Mouse (Mus musculus): Measurements from ENCODE around the gene Pakap. TPM values are rescaled to one million over a fixed set of nuclear protein-coding genes. Genes with fewer than 3 reads are reported as not detected.

Gene Pakap
- polyA plus RNA-seq, 1 experiment, result not detected

- Histone ChIP-seq H3K4me3 (ENCODE audit: insufficient read depth, low read depth, low read length) (no peak overlapping the region), H3K27ac (ENCODE audit: insufficient read depth, low read depth, low read length) (no peak overlapping the region), H3K4me1 (ENCODE audit: control insufficient read depth, insufficient read depth, low read length) (peaks cover 6% of the 10 kb centered on the region; the same call in 1 of the 2 replicates)
- 37% methylated on average over 1 of the region's 1 CpGs for WGBS
- TF ChIP-seq POLR2A (IDR thresholded peaks at IDR 0.05; ENCODE audit: insufficient read depth, low read depth, low read length), result no peak
- TF ChIP-seq CTCF (IDR thresholded peaks at IDR 0.05; ENCODE audit: insufficient read depth, low read depth, low read length), result no peak
Measured at GRCm38 (mm10) chr4:57764392-57764791, 196.4 kb downstream of the Pakap start.

GRCm38 (mm10) chr4:57764926-57765325 is 196.9 kb downstream of the Pakap start:
- Histone ChIP-seq H3K4me1 (ENCODE audit: control insufficient read depth, insufficient read depth, low read length) (peaks cover 6% of the 10 kb centered on the region; the same call in 1 of the 2 replicates), H3K27ac (ENCODE audit: insufficient read depth, low read depth, low read length) (no peak overlapping the region), H3K4me3 (ENCODE audit: insufficient read depth, low read depth, low read length) (no peak overlapping the region)
- TF ChIP-seq POLR2A (IDR thresholded peaks at IDR 0.05; ENCODE audit: insufficient read depth, low read depth, low read length) (no peak), CTCF (IDR thresholded peaks at IDR 0.05; ENCODE audit: insufficient read depth, low read depth, low read length) (no peak)
- WGBS, result 78% methylated on average over 1 of the region's 1 CpGs

- TF ChIP-seq POLR2A (IDR thresholded peaks at IDR 0.05; ENCODE audit: insufficient read depth, low read depth, low read length) (no peak), CTCF (IDR thresholded peaks at IDR 0.05; ENCODE audit: insufficient read depth, low read depth, low read length) (no peak)
- no peak overlapping the region for H3K27ac ChIP-seq (ENCODE audit: insufficient read depth, low read depth, low read length)
- H3K4me3 ChIP-seq (ENCODE audit: insufficient read depth, low read depth, low read length), result no peak overlapping the region
- H3K4me1 ChIP-seq (ENCODE audit: control insufficient read depth, insufficient read depth, low read length), result peaks cover 8% of the 10 kb centered on the region
- 56% methylated on average over 4 of the region's 4 CpGs for WGBS
Measured at GRCm38 (mm10) chr4:57765806-57766205, 197.8 kb downstream of the Pakap start.

- peaks cover 8% of the 10 kb centered on the region for H3K4me1 ChIP-seq (ENCODE audit: control insufficient read depth, insufficient read depth, low read length)
- TF ChIP-seq CTCF (IDR thresholded peaks at IDR 0.05; ENCODE audit: insufficient read depth, low read depth, low read length) (no peak), POLR2A (IDR thresholded peaks at IDR 0.05; ENCODE audit: insufficient read depth, low read depth, low read length) (no peak)
- 91% methylated on average over 3 of the region's 3 CpGs for WGBS
- H3K4me3 ChIP-seq (ENCODE audit: insufficient read depth, low read depth, low read length), result no peak overlapping the region
- H3K27ac ChIP-seq (ENCODE audit: insufficient read depth, low read depth, low read length), result no peak overlapping the region
Measured at GRCm38 (mm10) chr4:57769007-57769406, 201.0 kb downstream of the Pakap start.

GRCm38 (mm10) chr4:57770185-57770823 is 202.3 kb downstream of the Pakap start:
- no peak overlapping the region for H3K27ac ChIP-seq (ENCODE audit: insufficient read depth, low read depth, low read length)
- TF ChIP-seq POLR2A (IDR thresholded peaks at IDR 0.05; ENCODE audit: insufficient read depth, low read depth, low read length), result no peak
- WGBS, result 85% methylated on average over 4 of the region's 4 CpGs
- H3K4me3 ChIP-seq (ENCODE audit: insufficient read depth, low read depth, low read length), result no peak overlapping the region
- H3K4me1 ChIP-seq (ENCODE audit: control insufficient read depth, insufficient read depth, low read length), result peaks cover 6% of the 10 kb centered on the region

GRCm38 (mm10) chr4:57771558-57772219 is 203.7 kb downstream of the Pakap start:
- Histone ChIP-seq H3K4me3 (ENCODE audit: insufficient read depth, low read depth, low read length) (no peak overlapping the region), H3K27ac (ENCODE audit: insufficient read depth, low read depth, low read length) (no peak overlapping the region), H3K4me1 (ENCODE audit: control insufficient read depth, insufficient read depth, low read length) (peaks cover 6% of the 10 kb centered on the region)
- no peak for TF ChIP-seq POLR2A (IDR thresholded peaks at IDR 0.05; ENCODE audit: insufficient read depth, low read depth, low read length)
- TF ChIP-seq CTCF (IDR thresholded peaks at IDR 0.05; ENCODE audit: insufficient read depth, low read depth, low read length), result no peak
- 95% methylated on average over 2 of the region's 2 CpGs for WGBS

GRCm38 (mm10) chr4:57772851-57773510 is 205.0 kb downstream of the Pakap start:
- Histone ChIP-seq H3K4me1 (ENCODE audit: control insufficient read depth, insufficient read depth, low read length) (peaks cover 6% of the 10 kb centered on the region), H3K27ac (ENCODE audit: insufficient read depth, low read depth, low read length) (no peak overlapping the region), H3K4me3 (ENCODE audit: insufficient read depth, low read depth, low read length) (no peak overlapping the region)
- TF ChIP-seq CTCF (IDR thresholded peaks at IDR 0.05; ENCODE audit: insufficient read depth, low read depth, low read length) (no peak), POLR2A (IDR thresholded peaks at IDR 0.05; ENCODE audit: insufficient read depth, low read depth, low read length) (no peak)
- 39% methylated on average over 11 of the region's 11 CpGs for WGBS

- TF ChIP-seq CTCF (IDR thresholded peaks at IDR 0.05; ENCODE audit: insufficient read depth, low read depth, low read length) (no peak), POLR2A (IDR thresholded peaks at IDR 0.05; ENCODE audit: insufficient read depth, low read depth, low read length) (no peak)
- WGBS, result 79% methylated on average over 4 of the region's 4 CpGs
- H3K4me3 ChIP-seq (ENCODE audit: insufficient read depth, low read depth, low read length), result no peak overlapping the region
Measured at GRCm38 (mm10) chr4:57774517-57774916, 206.5 kb downstream of the Pakap start.

GRCm38 (mm10) chr4:57775582-57775981 is 207.6 kb downstream of the Pakap start:
- Histone ChIP-seq H3K4me1 (ENCODE audit: control insufficient read depth, insufficient read depth, low read length) (peaks cover 3% of the 10 kb centered on the region; the same call in 1 of the 2 replicates), H3K4me3 (ENCODE audit: insufficient read depth, low read depth, low read length) (no peak overlapping the region), H3K27ac (ENCODE audit: insufficient read depth, low read depth, low read length) (no peak overlapping the region)
- no peak for TF ChIP-seq POLR2A (IDR thresholded peaks at IDR 0.05; ENCODE audit: insufficient read depth, low read depth, low read length)
- no peak for TF ChIP-seq CTCF (IDR thresholded peaks at IDR 0.05; ENCODE audit: insufficient read depth, low read depth, low read length)

More at GRCm38 (mm10) chr4:57774517-57774916, 206.5 kb downstream of the Pakap start:
- peaks cover 6% of the 10 kb centered on the region for H3K4me1 ChIP-seq (ENCODE audit: control insufficient read depth, insufficient read depth, low read length)
- no peak overlapping the region for H3K27ac ChIP-seq (ENCODE audit: insufficient read depth, low read depth, low read length)
